19 mouse cellular contexts compared by ENCODE assay signal in the genomic region with DNA sequence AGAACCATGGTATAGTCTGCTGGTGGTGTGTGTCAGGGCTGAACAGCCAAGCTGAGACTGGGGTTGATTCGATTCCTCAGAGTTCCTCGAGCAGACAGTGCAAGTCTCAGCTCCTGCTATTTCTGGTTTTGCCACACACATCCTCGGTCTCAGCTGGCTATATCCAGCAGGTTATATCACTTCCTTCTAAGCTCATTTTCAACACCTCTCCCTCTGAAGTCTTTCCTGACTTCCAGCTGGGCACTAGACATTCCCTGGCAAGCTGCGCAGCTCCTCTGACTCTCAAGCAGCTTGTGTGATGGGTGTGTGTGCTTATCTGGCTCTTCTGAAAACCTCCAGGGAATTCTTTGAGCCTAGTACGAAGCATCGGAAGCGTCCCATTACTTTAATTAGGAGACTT. TPM values are rescaled to one million over a fixed set of nuclear protein-coding genes. Genes with fewer than 3 reads are reported as not detected.
DNase-seq lines count a peak whose midpoint lies in the region; ATAC-seq lines count a peak whose summit lies in the region.
"Had no signal": no experiment of that assay in that cellular context is flagged by ENCODE, and none has a peak within 500 bp of the region (broad histone marks: within the 10 kb centered on the region; RNA-seq: fewer than 3 reads in every experiment).

No protein-coding gene starts in this region.

- no peak overlapping the region for H3K9ac ChIP-seq in neural tube, embryonic 15.5 days (replicated peaks)
- H3K9ac ChIP-seq: hindbrain, embryonic 12.5 days; limb, embryonic 12.5 days; liver, embryonic 14.5 days had no signal

- H3K27ac ChIP-seq in neural tube, embryonic 15.5 days (replicated peaks): no peak overlapping the region
- H3K27ac ChIP-seq: hindbrain, embryonic 12.5 days; kidney, postnatal 0 days; limb, embryonic 12.5 days; liver, embryonic 14.5 days; midbrain, embryonic 10.5 days had no signal

- DNase-seq in gastrocnemius, postnatal 14 days: peak; percentile 8
- no peak for DNase-seq in gastrocnemius, adult 8-10 months (ENCODE audit: low spot score in 2 of 2)
- DNase-seq in brain, adult 2 months (ENCODE audit: low read depth, low spot score): peak; percentile 91
- peak; percentile 28 to 30 for DNase-seq in heart, postnatal 10 days
- DNase-seq in right cerebral cortex, postnatal 10 days (ENCODE audit: low spot score in 2 of 2): peak; percentile 47 to 75
- no peak for DNase-seq in adrenal gland, postnatal 36 days
- DNase-seq in adrenal gland, adult 2 months: no peak
- DNase-seq: cerebellum, postnatal 25 days; thymus, postnatal 25 days had no signal

- 84% methylated on average over 7 of the region's 7 CpGs for WGBS in neural tube, embryonic 15.5 days

- no peak overlapping the region for H3K4me3 ChIP-seq in neural tube, embryonic 15.5 days (replicated peaks)
- H3K4me3 ChIP-seq: hindbrain, embryonic 12.5 days; limb, embryonic 12.5 days; midbrain, embryonic 10.5 days; myocyte had no signal

- H3K27me3 ChIP-seq in neural tube, embryonic 15.5 days (replicated peaks): no peaks in the 10 kb centered on the region
- H3K27me3 ChIP-seq: hindbrain, embryonic 12.5 days; limb, embryonic 12.5 days had no signal

- intact Hi-C loops in gastrocnemius, postnatal 14 days (cut with DNase I; ENCODE audit: low total_unique reads): no loop called here
- intact Hi-C loops in heart, postnatal 10 days (cut with DNase I): no loop called here

- no peaks in the 10 kb centered on the region for H3K9me3 ChIP-seq in neural tube, embryonic 15.5 days (replicated peaks)
- H3K9me3 ChIP-seq: hindbrain, embryonic 12.5 days; limb, embryonic 12.5 days; midbrain, embryonic 10.5 days had no signal

- H3K4me1 ChIP-seq in neural tube, embryonic 15.5 days: peaks cover 9% of the 10 kb centered on the region; the same call in 1 of the 2 replicates
- H3K4me1 ChIP-seq: hindbrain, embryonic 12.5 days; limb, embryonic 12.5 days; midbrain, embryonic 10.5 days had no signal

- H3K36me3 ChIP-seq in neural tube, embryonic 15.5 days: peaks cover 62% of the 10 kb centered on the region
- H3K36me3 ChIP-seq: limb, embryonic 12.5 days had no signal

- no peak for ATAC-seq in neural tube, embryonic 15.5 days (ENCODE audit: low FRiP score)
- ATAC-seq: activated CD4-positive, CD25-positive, alpha-beta regulatory T cell, adult 4 months; forebrain, embryonic 16.5 days; lung, postnatal 0 days had no signal

- H3K4me2 ChIP-seq in neural tube, embryonic 15.5 days: no peak overlapping the region
- H3K4me2 ChIP-seq: hindbrain, embryonic 12.5 days; limb, embryonic 12.5 days had no signal

RNA-seq across cellular contexts. Expression of gene Scg3, which starts 7.6 kb away (rescaled TPM):
- 1 to 10 TPM; 3.3 TPM for total RNA-seq in gastrocnemius, postnatal 14 days (2021)
- under 1 TPM; 0.19 to 0.80 (median 0.53) TPM for total RNA-seq in gastrocnemius, adult 8-10 months (2022)
- total RNA-seq in heart, postnatal 10 days (2021): under 1 TPM; 0.32 to 0.86 TPM
- polyA plus RNA-seq in neural tube, embryonic 15.5 days (2015; fragmentation: Nextera tagmentation; extraction: Ambion mirVana): 102 and 123 TPM in 2 replicates
- total RNA-seq in adrenal gland, postnatal 36 days (2021): 10 to 100 TPM; 19.9 to 20.2 TPM
- 10 to 100 TPM; 22.7 to 31.2 TPM for total RNA-seq in adrenal gland, adult 2 months (2021)
- polyA plus RNA-seq in adrenal gland, adult 2 months (2012; rRNA removed): 77.0 and 113 TPM in 2 replicates
- polyA plus RNA-seq: activated CD4-positive, CD25-positive, alpha-beta regulatory T cell, adult 4 months; myocyte had no signal

RNA-seq across cellular contexts. Expression of gene Lysmd2, which starts 50.7 kb away (rescaled TPM):
- 1 to 10 TPM; 5.9 to 8.7 TPM for total RNA-seq in gastrocnemius, postnatal 14 days (2021)
- total RNA-seq in gastrocnemius, adult 8-10 months (2022): 1 to 10 TPM; 3.9 to 6.2 (median 4.5) TPM
- 10 to 100 TPM in 1 of 2 experiments, 1 to 10 TPM in 1; 9.8 to 11.2 TPM for total RNA-seq in heart, postnatal 10 days (2021)
- 33.8 and 39.5 TPM in 2 replicates for polyA plus RNA-seq in neural tube, embryonic 15.5 days (2015; fragmentation: Nextera tagmentation; extraction: Ambion mirVana)
- 10 to 100 TPM; 14.3 to 16.5 TPM for total RNA-seq in adrenal gland, postnatal 36 days (2021)
- total RNA-seq in adrenal gland, adult 2 months (2021): 10 to 100 TPM in 1 of 2 experiments, 1 to 10 TPM in 1; 10.0 to 18.3 TPM
- polyA plus RNA-seq in adrenal gland, adult 2 months (2012; rRNA removed): 30.3 and 50.1 TPM in 2 replicates

Comparison
In these comparisons a context has a peak if more than half of its experiments do, and no peak if none do; other contexts are left out.
1. DNase-seq: peak in gastrocnemius, postnatal 14 days (single experiment), brain, adult 2 months (single experiment), heart, postnatal 10 days (2 of 2) and right cerebral cortex, postnatal 10 days (2 of 2); none in gastrocnemius, adult 8-10 months (0 of 2), adrenal gland, postnatal 36 days (0 of 2) and adrenal gland, adult 2 months (single experiment).
2. RNA of gene Scg3, which starts 7.6 kb away (total RNA-seq): 22.7 to 31.2 TPM in adrenal gland, adult 2 months and 19.9 to 20.2 TPM in adrenal gland, postnatal 36 days; 3.3 TPM in gastrocnemius, postnatal 14 days, 0.32 to 0.86 TPM in heart, postnatal 10 days and 0.19 to 0.80 TPM in gastrocnemius, adult 8-10 months; every median in the first group is over 4 times any median in the second.